In genomic region chr10:112269481-112269880, GRCm38 (mm10) we compare ENCODE assay signal across 9 mouse cellular contexts. TPM values are rescaled to one million over a fixed set of nuclear protein-coding genes. Genes with fewer than 3 reads are reported as not detected.
DNase-seq lines count a peak whose midpoint lies in the region; ATAC-seq and TF ChIP-seq lines count a peak whose summit lies in the region.
"Had no signal": no experiment of that assay in that cellular context is flagged by ENCODE, and none has a peak within 500 bp of the region (broad histone marks: within the 10 kb centered on the region; RNA-seq: fewer than 3 reads in every experiment).

No protein-coding gene starts in this region.

- TF ChIP-seq CTCF in hindbrain, postnatal 0 days (IDR thresholded peaks at IDR 0.05; ENCODE audit: low read depth) = no peak

- no peak for DNase-seq in kidney, adult 9 months
- no peak for DNase-seq in hindbrain, postnatal 0 days (ENCODE audit: low spot score)
- DNase-seq in adrenal gland, adult (ENCODE audit: inconsistent age in 2 of 2, low spot score in 1 of 2) = no peak
- DNase-seq in spleen, postnatal 14 days (ENCODE audit: low spot score in 2 of 2) = no peak
- DNase-seq in cerebellum, postnatal 25 days = no peak

- H3K36me3 ChIP-seq in kidney, embryonic 16.5 days (ENCODE audit: insufficient read depth, low read length) = no peaks in the 10 kb centered on the region
- no peaks in the 10 kb centered on the region for H3K36me3 ChIP-seq in forebrain, embryonic 12.5 days (replicated peaks)
- no peaks in the 10 kb centered on the region for H3K36me3 ChIP-seq in hindbrain, postnatal 0 days (ENCODE audit: insufficient read depth, low read length)
- H3K36me3 ChIP-seq in neural tube, embryonic 13.5 days = no peaks in the 10 kb centered on the region

- 69% methylated on average over 3 of the region's 3 CpGs for WGBS in kidney, embryonic 16.5 days
- 72% methylated on average over 3 of the region's 3 CpGs for WGBS in forebrain, embryonic 12.5 days
- WGBS in hindbrain, postnatal 0 days = 64% methylated on average over 3 of the region's 3 CpGs
- WGBS in neural tube, embryonic 13.5 days = 65% methylated on average over 3 of the region's 3 CpGs

- no peak overlapping the region for H3K27ac ChIP-seq in kidney, embryonic 16.5 days (ENCODE audit: low read length)
- no peak overlapping the region for H3K27ac ChIP-seq in forebrain, embryonic 12.5 days
- peak overlapping the region; percentile 41; the same call in 1 of the 2 replicates for H3K27ac ChIP-seq in hindbrain, postnatal 0 days
- no peak overlapping the region for H3K27ac ChIP-seq in neural tube, embryonic 13.5 days (replicated peaks)

- peak overlapping the region; percentile 75; the same call in 1 of the 2 replicates for H3K9ac ChIP-seq in kidney, embryonic 16.5 days (replicated peaks; ENCODE audit: low read length)
- H3K9ac ChIP-seq in forebrain, embryonic 12.5 days = no peak overlapping the region
- peak overlapping the region; percentile 67; the same call in 1 of the 2 replicates for H3K9ac ChIP-seq in hindbrain, postnatal 0 days (replicated peaks; ENCODE audit: low read length)
- H3K9ac ChIP-seq in neural tube, embryonic 13.5 days = peak overlapping the region; percentile 77; the same call in 1 of the 2 replicates

- H3K9me3 ChIP-seq in kidney, embryonic 16.5 days (ENCODE audit: low read length) = no peaks in the 10 kb centered on the region
- H3K9me3 ChIP-seq in forebrain, embryonic 12.5 days = no peaks in the 10 kb centered on the region
- no peaks in the 10 kb centered on the region for H3K9me3 ChIP-seq in hindbrain, postnatal 0 days (ENCODE audit: low read length)
- H3K9me3 ChIP-seq in neural tube, embryonic 13.5 days = no peaks in the 10 kb centered on the region

- peak overlapping the region; percentile 97 for H3K4me2 ChIP-seq in kidney, embryonic 16.5 days (replicated peaks; ENCODE audit: low read depth, low read length)
- peak overlapping the region; percentile 95 for H3K4me2 ChIP-seq in forebrain, embryonic 12.5 days
- H3K4me2 ChIP-seq in hindbrain, postnatal 0 days (ENCODE audit: low read depth, low read length) = peak overlapping the region; percentile 96
- H3K4me2 ChIP-seq in neural tube, embryonic 13.5 days = peak overlapping the region; percentile 93

- peaks cover 17% of the 10 kb centered on the region; the same call in 1 of the 2 replicates for H3K4me1 ChIP-seq in kidney, embryonic 16.5 days (ENCODE audit: insufficient read depth, low read length)
- peaks cover 18% of the 10 kb centered on the region for H3K4me1 ChIP-seq in forebrain, embryonic 12.5 days
- H3K4me1 ChIP-seq in hindbrain, postnatal 0 days (ENCODE audit: insufficient read depth, low read length) = peaks cover 5% of the 10 kb centered on the region; the same call in 1 of the 2 replicates
- H3K4me1 ChIP-seq in neural tube, embryonic 13.5 days (replicated peaks) = peaks cover 19% of the 10 kb centered on the region

- ATAC-seq in kidney, embryonic 16.5 days (ENCODE audit: low FRiP score, low TSS enrichment) = no peak
- ATAC-seq in forebrain, embryonic 12.5 days (ENCODE audit: low FRiP score) = no peak
- ATAC-seq in hindbrain, postnatal 0 days = no peak
- no peak for ATAC-seq in neural tube, embryonic 13.5 days (ENCODE audit: low read depth)

- H3K4me3 ChIP-seq in kidney, embryonic 16.5 days (ENCODE audit: low read length) = peak overlapping the region; percentile 63
- H3K4me3 ChIP-seq in forebrain, embryonic 12.5 days (replicated peaks) = peak overlapping the region; percentile 51; the same call in 1 of the 2 replicates
- H3K4me3 ChIP-seq in hindbrain, postnatal 0 days (ENCODE audit: low read length) = peak overlapping the region; percentile 65
- H3K4me3 ChIP-seq in neural tube, embryonic 13.5 days = peak overlapping the region; percentile 62

- peaks cover 37% of the 10 kb centered on the region for H3K27me3 ChIP-seq in kidney, embryonic 16.5 days (ENCODE audit: insufficient read depth, low read length)
- peaks cover 53% of the 10 kb centered on the region for H3K27me3 ChIP-seq in forebrain, embryonic 12.5 days
- H3K27me3 ChIP-seq in hindbrain, postnatal 0 days (ENCODE audit: insufficient read depth, low read length) = no peaks in the 10 kb centered on the region
- peaks cover 39% of the 10 kb centered on the region for H3K27me3 ChIP-seq in neural tube, embryonic 13.5 days

RNA-seq across cellular contexts. Expression of gene Kcnc2, which starts 1.4 kb away (rescaled TPM):
- polyA plus RNA-seq in kidney, embryonic 16.5 days (2015; fragmentation: Nextera tagmentation; extraction: Ambion mirVana) = 5.8 and 6.7 TPM in 2 replicates
- 1.6 and 1.8 TPM in 2 replicates for polyA plus RNA-seq in forebrain, embryonic 12.5 days (2016; fragmentation: Nextera tagmentation; extraction: Ambion mirVana)
- 11.6 and 11.9 TPM in 2 replicates for total RNA-seq in hindbrain, postnatal 0 days (2014; rRNA removed)
- polyA plus RNA-seq in hindbrain, postnatal 0 days (2015; fragmentation: Nextera tagmentation; extraction: Ambion mirVana) = 4.6 and 5.2 TPM in 2 replicates
- 6.4 and 8.2 TPM in 2 replicates for polyA plus RNA-seq in neural tube, embryonic 13.5 days (2015; fragmentation: Nextera tagmentation; extraction: Ambion mirVana)
- total RNA-seq: neutrophil, adult 5-6 weeks had no signal
